Mouse (Mus musculus) olfactory bulb, adult 2 months (tissue): ENCODE data around the gene Harbi1. TPM values are rescaled to one million over a fixed set of nuclear protein-coding genes. Genes with fewer than 3 reads are reported as not detected.

ENCODE experiments used
- H3K27ac ChIP-seq: fragments of 200-500 bp; 2 replicates; pipeline ENCODE4 v1.5.1; 2012; ENCODE audit warnings: low read depth, low read length; ENCODE audit not compliant: insufficient read depth
- H3K4me1 ChIP-seq: fragments of 200-500 bp; 2 replicates; pipeline ENCODE4 v1.6.1; 2012; ENCODE audit warnings: low read length; ENCODE audit not compliant: control insufficient read depth, insufficient read depth
- H3K4me3 ChIP-seq: fragments of 200-500 bp; 2 replicates; pipeline ENCODE4 v1.5.1; 2012; ENCODE audit warnings: mild to moderate bottlenecking, low read depth, low read length, moderate library complexity; ENCODE audit not compliant: insufficient read depth
- CTCF ChIP-seq: fragments of 200-500 bp; IDR thresholded peaks from 2 replicates; pipeline ENCODE4 v1.5.1; 2012; ENCODE audit warnings: low read depth, mild to moderate bottlenecking, low read length, moderate library complexity; ENCODE audit not compliant: insufficient read depth
- POLR2A ChIP-seq: fragments of 200-500 bp; IDR thresholded peaks from 2 replicates; pipeline ENCODE4 v1.6.1; 2012; ENCODE audit warnings: mild to moderate bottlenecking, low read depth, low read length, moderate library complexity; ENCODE audit not compliant: insufficient read depth
- WGBS: fragments of 180-500 bp; shearing (Covaris S2); methylation state at CpG from one replicate; pipeline ENCODE4 v1.1.7; 2018; 5-methylcytosine and 5-hydroxymethylcytosine counted together
- polyA plus RNA-seq: library from polyadenylated mRNA; stranded (reverse); fragments of >200 nt; gene quantifications from 2 replicates; pipeline ENCODE4 v1.2.4, GENCODE M21; 2012; ENCODE audit warnings: low replicate concordance; ENCODE audit not compliant: missing spikeins, insufficient read depth, insufficient read length

Gene Harbi1
- polyA plus RNA-seq, 1 experiment, result not detected

- no peak overlapping the region for H3K27ac ChIP-seq
- WGBS, result 7% methylated on average over 4 of the region's 4 CpGs
- TF ChIP-seq POLR2A, result no peak
- no peak for TF ChIP-seq CTCF
- no peaks in the 10 kb centered on the region for H3K4me1 ChIP-seq
- no peak overlapping the region for H3K4me3 ChIP-seq
Observed at GRCm38 (mm10) chr2:91729571-91729970, 18.9 kb downstream of the Harbi1 start.

GRCm38 (mm10) chr2:91729971-91730821 is 19.5 kb downstream of the Harbi1 start, which contains the start of gene Ambra1:
TSS of gene Ambra1 (plus strand) at chr2:91730134.
- Histone ChIP-seq H3K4me1 (no peaks in the 10 kb centered on the region), H3K4me3 (peak within 1 kb of the TSS; percentile 99), H3K27ac (peak within 1 kb of the TSS; percentile 84)
- TF ChIP-seq CTCF (no peak), POLR2A (peak; percentile 13; the same call in 1 of the 2 replicates)
- under 1% methylated on average over 68 of the region's 68 CpGs for WGBS

GRCm38 (mm10) chr2:91735221-91735620 is 24.6 kb downstream of the Harbi1 start:
- 86% methylated on average over 5 of the region's 5 CpGs for WGBS
- H3K4me1 ChIP-seq, result no peaks in the 10 kb centered on the region
- no peak overlapping the region for H3K4me3 ChIP-seq
- no peak overlapping the region for H3K27ac ChIP-seq
- TF ChIP-seq CTCF (no peak), POLR2A (no peak)

- H3K27ac ChIP-seq, result no peak overlapping the region
- no peaks in the 10 kb centered on the region for H3K4me1 ChIP-seq
- H3K4me3 ChIP-seq, result no peak overlapping the region
- WGBS, result 88% methylated on average over 1 of the region's 1 CpGs
- no peak for TF ChIP-seq CTCF
- no peak for TF ChIP-seq POLR2A
Observed at GRCm38 (mm10) chr2:91739586-91739985, 28.9 kb downstream of the Harbi1 start.

GRCm38 (mm10) chr2:91744686-91745085 is 34.0 kb downstream of the Harbi1 start:
- Histone ChIP-seq H3K4me3 (no peak overlapping the region), H3K27ac (no peak overlapping the region), H3K4me1 (no peaks in the 10 kb centered on the region)
- WGBS, result 88% methylated on average over 5 of the region's 5 CpGs
- TF ChIP-seq POLR2A, result no peak
- no peak for TF ChIP-seq CTCF

GRCm38 (mm10) chr2:91749811-91750261 is 39.2 kb downstream of the Harbi1 start:
- 51% methylated on average over 2 of the region's 2 CpGs for WGBS
- TF ChIP-seq CTCF, result no peak
- no peak for TF ChIP-seq POLR2A
- H3K4me1 ChIP-seq, result no peaks in the 10 kb centered on the region
- no peak overlapping the region for H3K27ac ChIP-seq
- no peak overlapping the region for H3K4me3 ChIP-seq

Other genes starting within 250 kb of the Harbi1 start
- 291 and 393 TPM in 2 replicates for gene Ckap5, start 184.1 kb upstream of the Harbi1 start, polyA plus RNA-seq
- not detected in 2 replicates for gene F2, start 74.4 kb upstream of the Harbi1 start, polyA plus RNA-seq
- gene Zfp408, start 61.1 kb upstream of the Harbi1 start, polyA plus RNA-seq, result not detected in 2 replicates
- gene Arhgap1, start 61.0 kb upstream of the Harbi1 start, polyA plus RNA-seq, result 160 TPM in 1 of 2 replicates, not detected in the other
- not detected in 2 replicates for gene Atg13, start 276 bp upstream of the Harbi1 start, polyA plus RNA-seq
- not detected in 2 replicates for gene Ambra1, start 19.3 kb downstream of the Harbi1 start, polyA plus RNA-seq
- gene Chrm4, start 216.4 kb downstream of the Harbi1 start, polyA plus RNA-seq, result not detected in 2 replicates
- gene Mdk, start 221.4 kb downstream of the Harbi1 start, polyA plus RNA-seq, result not detected in 2 replicates
- gene Gm9821, start 234.9 kb downstream of the Harbi1 start, polyA plus RNA-seq, result not detected in 2 replicates